Mouse (Mus musculus) left cerebral cortex, postnatal 4 days (tissue): ENCODE measurements around the gene Notum. TPM values are rescaled to one million over a fixed set of nuclear protein-coding genes. Genes with fewer than 3 reads are reported as not detected.

Experiments
- DNase-seq: peaks from one replicate; pipeline ENCODE4 v3.0.0-alpha.2; 2022
- intact Hi-C: fragments of 180-260 bp; cut with DNase I; formaldehyde crosslinking; loops from one replicate; pipeline ENCODE4 v1.15.1; 2025
- total RNA-seq, 2 experiments: library from RNA; stranded (reverse); gene quantifications; 2 replicates each; pipeline ENCODE4 v1.2.3; 2021

Notum gene
- 1 to 10 TPM; 4.7 to 7.8 TPM for total RNA-seq

GRCm38 (mm10) chr11:120661076-120661460 is at the start of gene Notum:
TSS of gene Notum (minus strand) at chr11:120661175.
- no peak for DNase-seq
- intact Hi-C loops: loop anchor here (5.0 kb wide), 1 partner anchor 51 kb away; the partner anchor contains the start of genes Cenpx and Lrrc45

GRCm38 (mm10) chr11:120710672-120711071 is 49.7 kb upstream of the Notum start:
- intact Hi-C loops: loop anchor here (5.0 to 10.0 kb wide), 2 partner anchors 48 to 86 kb away; partner anchors contain the start of genes Notum and Sirt7
- no peak for DNase-seq

- intact Hi-C loops: no loop called here
- DNase-seq: no peak
These were observed 48.6 kb upstream of the Notum start for GRCm38 (mm10) chr11:120709551-120709950.

GRCm38 (mm10) chr11:120707969-120708368 is 47.0 kb upstream of the Notum start:
- no peak for DNase-seq
- intact Hi-C loops: no loop called here

GRCm38 (mm10) chr11:120707225-120707624 is 46.2 kb upstream of the Notum start:
- intact Hi-C loops: no loop called here
- DNase-seq: no peak

GRCm38 (mm10) chr11:120706120-120706519 is 45.1 kb upstream of the Notum start:
- DNase-seq: no peak
- intact Hi-C loops: no loop called here

- intact Hi-C loops: no loop called here
- no peak for DNase-seq
These were observed 43.7 kb upstream of the Notum start for GRCm38 (mm10) chr11:120704486-120705325.

- intact Hi-C loops: no loop called here
These were observed 42.9 kb upstream of the Notum start for GRCm38 (mm10) chr11:120703696-120704454.

GRCm38 (mm10) chr11:120697741-120698140 is 36.8 kb upstream of the Notum start:
- intact Hi-C loops: no loop called here
- no peak for DNase-seq

More at GRCm38 (mm10) chr11:120703696-120704454, 42.9 kb upstream of the Notum start:
- no peak for DNase-seq

GRCm38 (mm10) chr11:120696568-120696967 is 35.6 kb upstream of the Notum start:
- DNase-seq: no peak
- intact Hi-C loops: no loop called here

GRCm38 (mm10) chr11:120695641-120696040 is 34.7 kb upstream of the Notum start:
- intact Hi-C loops: no loop called here
- DNase-seq: no peak

GRCm38 (mm10) chr11:120695184-120695583 is 34.2 kb upstream of the Notum start:
- intact Hi-C loops: no loop called here
- peak; percentile 68 for DNase-seq

GRCm38 (mm10) chr11:120693461-120693860 is 32.5 kb upstream of the Notum start:
- intact Hi-C loops: no loop called here
- DNase-seq: no peak

GRCm38 (mm10) chr11:120692471-120693011 is 31.6 kb upstream of the Notum start:
- intact Hi-C loops: no loop called here
- DNase-seq: no peak

- DNase-seq: no peak
- intact Hi-C loops: no loop called here
These were observed 28.4 kb upstream of the Notum start for GRCm38 (mm10) chr11:120689365-120689764.

GRCm38 (mm10) chr11:120686650-120687272 is 25.8 kb upstream of the Notum start:
- intact Hi-C loops: no loop called here
- DNase-seq: no peak

- intact Hi-C loops: no loop called here
These were observed 23.7 kb upstream of the Notum start for GRCm38 (mm10) chr11:120684660-120685059.

GRCm38 (mm10) chr11:120684086-120684485 is 23.1 kb upstream of the Notum start:
- DNase-seq: no peak
- intact Hi-C loops: no loop called here

More at GRCm38 (mm10) chr11:120684660-120685059, 23.7 kb upstream of the Notum start:
- no peak for DNase-seq

GRCm38 (mm10) chr11:120683536-120683935 is 22.6 kb upstream of the Notum start:
- no peak for DNase-seq
- intact Hi-C loops: no loop called here

GRCm38 (mm10) chr11:120682683-120683082 is 21.7 kb upstream of the Notum start:
- DNase-seq: no peak
- intact Hi-C loops: no loop called here

- no peak for DNase-seq
- intact Hi-C loops: no loop called here
These were observed 18.9 kb upstream of the Notum start for GRCm38 (mm10) chr11:120679909-120680308.
